8 mouse cellular contexts compared by ENCODE assay signal in genomic region chr16:34082494-34083469, GRCm38 (mm10).
DNase-seq lines count a peak whose midpoint lies in the region; TF ChIP-seq lines count a peak whose summit lies in the region.

No protein-coding gene starts in this region.

- TF ChIP-seq CTCF in gastrocnemius, adult 2 months (IDR thresholded peaks at IDR 0.05), result peak; percentile 48
- TF ChIP-seq CTCF in thymus, adult 2 months (IDR thresholded peaks at IDR 0.05; ENCODE audit: borderline replicate concordance, control insufficient read depth, extremely low read depth, insufficient read depth, low read length, poor library complexity), result no peak

- no peaks in the 10 kb centered on the region for H3K36me3 ChIP-seq in thymus, adult 2 months (ENCODE audit: control insufficient read depth, insufficient read depth, low read length)

- no peak for TF ChIP-seq POLR2A in thymus, adult 2 months (IDR thresholded peaks at IDR 0.05; ENCODE audit: control insufficient read depth, extremely low read depth, insufficient read depth, low read length, poor library complexity)

- intact Hi-C loops in gastrocnemius, adult 2 months (cut with DNase I), result no loop called here
- intact Hi-C loops in left cerebral cortex, postnatal 14 days (cut with DNase I), result loop anchor here (5.0 kb wide), 1 partner anchor 35 kb away; no protein-coding TSS in a partner anchor

- DNase-seq in gastrocnemius, adult 2 months, result peak; percentile 71
- DNase-seq in gastrocnemius, postnatal 10 days, result no peak
- peak; percentile 4 for DNase-seq in thymus, adult 2 months
- DNase-seq in thymus, postnatal 36 days, result no peak
- DNase-seq in induced T-regulatory cell, adult 2 months (ENCODE audit: low read depth), result peak; percentile 21
- peak; percentile 7 for DNase-seq in thymus, postnatal 25 days
- no peak for DNase-seq in layer of hippocampus, postnatal 14 days (ENCODE audit: low spot score in 2 of 2)
- no peak for DNase-seq in left cerebral cortex, postnatal 14 days (ENCODE audit: low spot score in 2 of 2)

- WGBS in thymus, adult 2 months, result 93% methylated on average over 5 of the region's 5 CpGs

- peak overlapping the region; percentile 94 for H3K27ac ChIP-seq in gastrocnemius, adult 2 months
- no peak overlapping the region for H3K27ac ChIP-seq in thymus, adult 2 months (ENCODE audit: control insufficient read depth, insufficient read depth, low read length)

- 0 out of 2 replicates have a peak, but pooled peaks cover under 1% of the 10 kb centered on the region for H3K4me1 ChIP-seq in thymus, adult 2 months (replicated peaks; ENCODE audit: control insufficient read depth, insufficient read depth, low read length)

- H3K27me3 ChIP-seq in thymus, adult 2 months (ENCODE audit: control insufficient read depth, insufficient read depth, low read length), result no peaks in the 10 kb centered on the region

- H3K4me3 ChIP-seq in gastrocnemius, adult 2 months, result peak overlapping the region; percentile 28
- no peak overlapping the region for H3K4me3 ChIP-seq in thymus, adult 2 months (ENCODE audit: control insufficient read depth, insufficient read depth, low read length)

Comparison
In these comparisons a context has a peak if more than half of its experiments do, and no peak if none do; other contexts are left out.
1. DNase-seq: peak in gastrocnemius, adult 2 months (single experiment), thymus, adult 2 months (single experiment), induced T-regulatory cell, adult 2 months (single experiment) and thymus, postnatal 25 days (single experiment); none in gastrocnemius, postnatal 10 days (single experiment), thymus, postnatal 36 days (0 of 2), layer of hippocampus, postnatal 14 days (0 of 2) and left cerebral cortex, postnatal 14 days (0 of 2).